Mouse (Mus musculus) cerebellum, postnatal 36 days (tissue): Measurements from ENCODE around the gene Bpifa3.
A peak's percentile ranks its signal among the peaks of the same experiment; 100 is the strongest.
"Not testable (repeated sequence)": the region's sequence is repeated elsewhere in the genome, so short reads cannot be mapped to it uniquely, and the experiment has no call there.

Experiments
- DNase-seq, 2 experiments: peaks; one replicate each; pipeline ENCODE4 v3.0.0; 2021 to 2022; ENCODE audit warnings: mixed read lengths in 2 of 2

The Bpifa3 gene

DNA sequence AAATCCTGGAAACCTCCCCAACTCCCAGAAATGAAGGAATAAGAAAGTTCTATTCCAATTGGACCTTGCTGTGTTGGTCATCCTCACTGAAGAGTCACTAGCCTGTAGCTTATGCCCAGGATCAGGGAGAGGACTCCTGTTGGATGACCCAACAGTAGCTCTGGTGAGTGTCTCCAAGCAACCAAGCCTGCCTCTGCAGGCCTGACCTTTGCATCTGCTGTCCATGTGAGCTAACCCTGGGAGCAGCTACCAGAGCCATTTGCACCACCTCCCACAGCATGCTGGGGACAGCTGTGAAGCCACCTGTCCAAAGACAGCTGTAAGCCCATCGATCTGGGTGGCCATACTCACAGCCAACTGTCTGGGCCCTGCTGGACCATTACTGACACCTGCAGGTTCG, at the start of gene Bpifa3:
Gene Bpifa3 (plus strand): TSS at position 217 of the 400 bp plus-strand sequence.
- no peak for DNase-seq

DNA sequence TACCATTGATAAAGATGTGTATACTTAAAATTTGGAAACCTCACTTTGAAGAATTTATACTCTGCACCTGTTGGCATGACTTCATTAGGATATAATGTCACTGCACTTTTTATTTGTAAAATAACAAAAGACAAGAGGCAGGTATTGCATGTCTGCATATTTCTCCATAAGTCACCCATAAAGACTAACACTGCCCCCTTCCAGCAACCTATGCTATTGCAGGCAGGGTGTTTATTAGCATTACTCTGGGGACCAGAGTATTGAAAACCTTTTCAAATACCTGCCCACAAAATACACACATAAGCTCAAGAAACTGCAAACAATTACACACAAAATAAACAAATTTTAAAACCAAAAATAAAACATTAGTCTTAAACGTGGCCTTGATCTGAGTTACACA, 32.4 kb upstream of the Bpifa3 start:
- no peak for DNase-seq

DNA sequence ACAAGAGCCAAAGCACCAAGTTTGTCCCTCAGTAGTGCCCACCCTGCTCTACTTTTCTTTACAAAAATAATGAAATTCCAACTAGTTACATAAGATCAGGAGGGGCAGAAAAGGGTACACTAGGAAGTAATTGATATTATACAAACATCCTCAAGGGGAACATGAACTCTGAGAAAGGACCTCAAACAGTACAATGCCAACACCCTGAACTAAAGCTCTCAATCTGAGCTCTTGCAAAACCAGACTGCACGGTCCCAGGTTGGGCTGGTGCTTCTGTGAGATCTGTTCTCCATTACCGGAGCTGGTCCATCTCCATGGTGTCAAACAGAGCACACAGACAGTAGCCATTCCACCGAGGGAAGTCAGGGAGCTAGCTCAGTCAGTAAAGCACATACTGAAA, 12.8 kb upstream of the Bpifa3 start:
- no peak for DNase-seq

DNA sequence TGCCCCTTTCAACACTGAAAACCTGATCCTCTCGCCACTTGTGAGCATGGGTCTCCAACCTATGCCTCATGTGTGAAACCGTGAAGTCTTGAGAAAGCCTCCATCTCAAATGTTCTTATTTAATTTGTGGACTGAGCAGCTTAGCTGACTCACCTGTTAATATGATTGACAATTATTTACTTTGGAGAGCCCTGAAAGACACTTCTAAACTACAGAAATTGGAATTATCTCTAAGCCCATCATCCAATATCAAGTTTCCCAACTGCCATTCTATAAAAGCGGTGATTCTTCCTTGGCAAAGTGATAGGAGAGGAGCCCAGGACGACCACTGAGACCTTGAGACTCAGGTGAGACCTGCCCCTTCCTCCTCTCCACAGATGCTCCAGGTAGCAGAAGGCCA, 12.4 kb downstream of the Bpifa3 start, which contains the start of gene Bpifa1:
Gene Bpifa1 (plus strand): TSS at position 301 of the 400 bp plus-strand sequence.
- no peak for DNase-seq

DNA sequence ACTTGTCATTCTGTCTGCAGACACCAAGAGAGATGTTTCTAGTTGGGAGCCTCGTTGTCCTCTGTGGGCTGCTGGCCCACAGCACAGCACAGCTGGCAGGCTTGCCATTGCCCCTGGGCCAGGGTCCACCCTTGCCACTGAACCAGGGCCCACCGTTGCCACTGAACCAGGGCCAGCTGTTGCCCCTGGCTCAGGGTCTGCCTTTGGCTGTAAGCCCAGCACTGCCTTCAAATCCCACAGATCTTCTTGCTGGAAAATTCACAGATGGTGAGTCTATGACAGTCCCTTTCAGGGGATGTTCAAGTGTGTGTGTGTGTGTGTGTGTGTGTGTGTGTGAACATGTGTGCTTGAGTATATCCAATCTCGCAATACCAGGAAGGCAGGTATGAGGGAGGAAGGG, 13.6 kb downstream of the Bpifa3 start:
- no peak for DNase-seq

DNA sequence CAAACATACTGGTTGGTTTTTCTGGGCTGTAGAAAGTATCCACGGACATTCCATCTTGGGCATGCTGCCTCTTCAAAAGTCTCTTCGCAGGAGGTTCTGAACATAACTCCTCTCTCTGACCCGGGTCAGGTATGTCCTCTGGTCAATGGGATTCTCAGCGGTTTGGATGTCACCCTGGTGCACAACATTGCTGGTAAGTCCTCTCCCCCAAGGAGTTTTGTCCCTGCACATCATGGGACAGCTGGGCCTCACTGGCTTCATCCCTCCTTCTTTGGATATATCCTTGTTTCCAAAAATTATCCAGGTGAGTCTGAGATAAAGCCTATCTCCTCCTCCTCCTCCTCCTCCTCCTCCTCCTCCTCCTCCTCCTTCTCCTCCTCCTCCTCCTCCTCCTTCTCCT, 17.4 kb downstream of the Bpifa3 start:
- no peak for DNase-seq

DNA sequence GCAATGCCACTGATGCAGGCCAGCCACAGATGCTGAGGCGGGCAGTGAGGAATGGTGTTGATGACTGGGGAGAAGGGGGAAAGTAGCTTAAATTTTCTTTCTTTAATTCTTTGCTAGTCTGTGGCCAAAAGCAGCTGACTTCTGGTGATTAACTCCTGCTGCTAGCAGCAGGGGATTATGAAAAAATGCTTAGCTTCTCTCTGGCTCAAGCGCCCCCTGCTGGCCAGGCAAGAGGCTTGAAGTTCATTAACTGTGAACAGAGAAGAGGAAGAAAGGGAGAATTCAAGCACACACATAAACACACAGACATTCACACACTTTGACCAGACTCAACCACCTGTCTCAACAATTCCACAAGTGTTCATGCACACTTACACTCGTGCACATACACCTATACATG, 28.3 kb downstream of the Bpifa3 start:
- peak in 1 of 2 experiments; percentile 5 for DNase-seq

DNA sequence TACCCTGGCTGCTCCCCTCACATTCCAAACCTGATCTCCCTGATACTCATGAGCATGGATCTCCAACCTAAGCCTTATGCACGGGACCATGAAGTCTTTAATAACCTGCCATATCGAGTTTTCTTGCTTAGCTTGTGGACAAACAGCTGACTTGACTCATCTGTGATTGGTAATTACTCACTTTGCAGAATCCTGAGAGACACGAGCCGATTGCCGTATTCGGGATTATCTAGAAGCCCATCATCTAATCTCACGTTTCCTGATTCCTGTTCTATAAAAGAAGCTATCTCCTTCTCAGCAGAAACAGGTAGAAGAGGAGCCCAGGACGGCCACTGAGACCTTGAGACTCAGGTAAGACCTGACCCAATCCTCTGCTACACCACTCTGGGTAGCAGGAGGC, 32.2 kb downstream of the Bpifa3 start, which contains the start of gene Bpifa5:
Gene Bpifa5 (plus strand): TSS at position 301 of the 400 bp plus-strand sequence.
- no peak for DNase-seq

DNA sequence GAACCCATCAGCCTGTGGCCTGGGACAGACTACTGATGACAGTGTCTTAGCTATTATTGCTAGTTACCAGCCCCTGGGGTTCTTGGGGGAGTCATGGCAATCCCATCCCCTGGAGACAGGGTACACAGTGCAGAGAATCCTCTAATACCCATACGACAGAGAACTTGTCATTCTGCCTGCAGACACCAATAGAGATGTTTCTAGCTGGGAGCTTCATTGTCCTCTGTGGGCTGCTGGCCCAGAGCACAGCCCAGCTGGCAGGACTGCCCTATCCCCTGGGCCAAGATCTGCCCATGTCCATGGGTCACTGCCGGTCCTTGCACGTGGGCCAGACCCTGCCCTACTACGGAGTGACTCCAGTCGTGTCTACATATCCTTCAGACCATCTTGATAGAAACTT, 33.2 kb downstream of the Bpifa3 start:
- DNase-seq = peak in 1 of 2 experiments; percentile 5

DNA sequence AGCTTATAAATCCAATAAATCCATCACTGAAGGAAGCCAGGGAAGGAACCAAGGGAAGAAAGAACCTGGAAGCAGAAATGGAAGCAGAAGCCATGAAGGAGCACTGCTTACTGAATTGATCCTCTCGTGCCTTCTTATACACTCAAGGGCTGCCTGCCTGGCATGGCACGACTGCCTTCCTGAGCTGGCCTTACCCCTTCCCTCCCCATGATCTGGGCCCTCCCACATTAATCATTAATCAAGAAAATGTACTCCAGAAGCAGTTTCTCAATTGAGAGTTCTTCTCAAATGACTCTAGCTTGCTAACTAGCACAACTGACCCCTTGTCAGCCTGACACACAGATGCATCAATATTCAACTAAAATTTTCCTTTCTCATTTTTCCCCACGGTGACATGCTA, 39.0 kb downstream of the Bpifa3 start:
- no peak for DNase-seq

DNA sequence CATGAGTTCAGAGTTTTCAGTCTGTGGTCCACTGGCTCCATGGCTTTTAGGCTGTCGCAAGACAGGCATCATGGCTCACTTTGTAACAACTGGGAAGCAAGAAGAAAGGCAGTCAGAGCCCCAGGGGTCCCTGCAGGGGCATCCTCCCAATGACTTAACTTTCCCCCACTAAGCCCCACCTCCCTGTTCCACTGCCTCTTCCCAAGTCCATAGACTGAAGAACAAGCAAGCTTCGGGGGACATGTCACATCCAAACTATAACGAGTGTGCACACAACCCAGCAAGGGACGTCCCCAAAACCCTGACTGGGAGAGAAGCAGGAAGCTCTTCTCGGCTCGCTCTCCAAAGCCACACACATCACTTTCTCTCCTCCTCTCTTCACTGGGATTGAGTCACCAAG, 41.5 kb downstream of the Bpifa3 start:
- no peak for DNase-seq

DNA sequence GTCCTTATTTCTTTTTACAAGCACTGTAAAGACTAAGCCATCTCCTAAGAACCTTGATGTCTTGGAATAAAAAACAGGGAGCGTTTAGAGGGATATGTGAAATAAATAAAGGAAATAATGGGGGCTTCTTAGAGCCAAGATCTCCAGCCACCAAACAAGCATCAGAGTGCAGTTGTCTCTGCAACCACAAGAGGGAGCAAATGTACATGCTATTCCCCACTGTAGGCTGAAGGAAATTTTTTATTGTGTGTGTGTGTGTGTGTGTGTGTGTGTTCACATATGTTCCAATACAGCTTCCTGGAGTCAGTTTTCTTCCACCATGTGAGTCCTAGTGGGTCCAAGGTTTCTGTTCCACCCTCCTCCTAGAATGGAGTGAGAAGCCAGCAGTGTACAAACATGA, 43.2 kb downstream of the Bpifa3 start:
- DNase-seq = no peak

DNA sequence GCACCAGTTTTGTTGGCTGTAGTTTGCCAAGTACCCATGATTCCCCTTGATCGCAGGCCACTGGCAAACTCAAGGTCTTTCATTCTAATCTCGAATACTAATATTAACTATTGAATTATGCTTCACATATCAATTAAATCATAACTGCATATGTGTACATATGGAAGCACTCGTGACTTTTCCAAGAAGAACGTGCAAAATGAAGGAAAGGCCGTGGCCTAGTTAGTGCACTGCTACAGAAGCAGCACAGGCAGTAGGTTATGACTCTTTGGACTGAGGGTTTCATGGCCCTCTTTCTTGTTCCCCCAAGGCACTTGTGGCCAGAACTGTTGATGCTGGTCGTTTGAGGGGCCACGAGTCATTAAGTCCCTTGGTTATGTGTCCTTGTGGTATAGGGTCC, 51.8 kb downstream of the Bpifa3 start:
- not testable (repeated sequence) for DNase-seq

DNA sequence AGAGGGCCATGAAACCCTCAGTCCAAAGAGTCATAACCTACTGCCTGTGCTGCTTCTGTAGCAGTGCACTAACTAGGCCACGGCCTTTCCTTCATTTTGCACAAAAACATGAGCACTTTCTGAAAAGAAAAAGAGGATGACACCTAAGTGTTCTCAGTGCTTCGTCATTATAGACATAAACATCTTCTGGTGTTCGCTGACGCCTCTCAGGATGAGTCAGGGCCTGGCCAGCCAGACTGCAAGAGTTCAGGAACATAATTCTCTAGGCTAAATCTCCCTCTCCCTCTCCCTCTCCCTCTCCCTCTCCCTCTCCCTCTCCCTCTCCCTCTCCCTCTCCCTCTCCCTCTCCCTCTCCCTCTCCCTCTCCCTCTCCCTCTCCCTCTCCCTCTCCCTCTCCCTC, 52.9 kb downstream of the Bpifa3 start:
- DNase-seq = not testable (repeated sequence)

DNA sequence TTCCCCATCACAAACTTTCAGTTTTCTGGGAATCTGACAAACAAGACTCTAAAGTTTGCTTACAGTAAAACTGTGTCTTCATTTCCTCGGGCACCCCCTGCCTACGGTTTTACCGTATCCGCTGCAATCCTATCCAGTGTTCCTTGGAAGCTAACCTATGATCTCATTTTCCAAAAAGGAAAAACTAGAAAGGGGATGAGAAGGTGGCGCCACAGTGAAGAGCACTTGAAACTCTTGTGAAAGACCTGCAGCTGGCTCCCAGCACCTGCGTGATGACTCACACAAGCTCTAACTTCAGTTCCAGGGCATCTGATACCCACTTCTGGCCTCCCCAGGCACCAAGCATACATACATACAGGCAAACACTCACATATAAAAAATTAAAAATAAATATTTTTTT, 55.2 kb downstream of the Bpifa3 start:
- no peak for DNase-seq

DNA sequence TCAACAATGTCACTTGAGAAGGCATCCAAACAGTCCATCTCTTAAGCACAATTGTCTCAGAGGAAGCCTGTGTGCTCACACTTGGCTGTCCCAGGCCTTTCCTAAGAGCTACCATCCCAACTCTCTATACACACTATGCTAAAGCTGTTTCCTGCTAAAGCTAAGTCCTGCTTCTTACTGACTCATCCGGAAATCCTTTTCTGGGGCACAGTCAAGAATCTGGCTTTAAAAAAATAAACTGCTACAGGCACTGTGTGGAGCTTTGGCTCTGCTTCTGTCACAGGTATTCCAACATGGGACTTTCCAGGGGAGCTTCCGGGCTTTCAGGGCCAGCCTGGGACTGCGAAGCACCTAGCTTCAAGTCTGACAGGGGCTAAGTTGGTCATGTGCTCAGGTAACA, 55.6 kb downstream of the Bpifa3 start:
- DNase-seq = no peak

DNA sequence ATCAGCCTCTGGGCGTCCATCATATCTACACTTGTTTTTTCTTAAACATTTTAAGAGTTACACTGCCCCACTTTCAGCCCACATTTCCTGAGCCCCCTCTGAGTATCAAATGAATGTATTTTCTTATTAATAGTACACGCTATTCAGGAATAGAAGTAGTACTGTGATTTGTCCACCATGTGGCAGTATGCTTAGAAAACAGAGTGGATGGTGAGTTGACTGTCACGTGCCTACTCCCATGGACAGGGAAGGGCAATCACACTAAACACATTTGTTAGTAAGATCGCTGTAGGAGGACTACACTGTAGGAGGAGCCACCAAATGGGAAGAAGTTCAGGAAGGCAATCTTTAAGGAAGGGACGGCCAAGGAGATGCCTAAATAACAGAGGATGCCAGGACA, 57.3 kb downstream of the Bpifa3 start:
- DNase-seq = no peak
